8 mouse cellular contexts compared by ENCODE assay signal in genomic region chr6:39515739-39516131, GRCm38 (mm10). TPM values are rescaled to one million over a fixed set of nuclear protein-coding genes. Genes with fewer than 3 reads are reported as not detected.
DNase-seq lines count a peak whose midpoint lies in the region; ATAC-seq and TF ChIP-seq lines count a peak whose summit lies in the region.

No protein-coding gene starts in this region.

- 0 out of 2 replicates have a peak overlapping the region, but pooled peaks have one; percentile 7 for H3K27ac ChIP-seq in cerebellum, adult 2 months (ENCODE audit: insufficient read depth, low read length)
- peak overlapping the region; percentile 80 for H3K27ac ChIP-seq in forebrain, postnatal 0 days (ENCODE audit: low read depth, low read length)
- H3K27ac ChIP-seq in intestine, embryonic 15.5 days = peak overlapping the region; percentile 58

- TF ChIP-seq POLR2A in cerebellum, adult 2 months (IDR thresholded peaks at IDR 0.05; ENCODE audit: borderline replicate concordance, insufficient read depth, low read length) = no peak

- H3K9me3 ChIP-seq in forebrain, postnatal 0 days (ENCODE audit: low read length) = 0 out of 2 replicates have a peak, but pooled peaks cover 5% of the 10 kb centered on the region
- no peaks in the 10 kb centered on the region for H3K9me3 ChIP-seq in intestine, embryonic 15.5 days

- H3K36me3 ChIP-seq in forebrain, postnatal 0 days (ENCODE audit: insufficient read depth) = peaks cover 17% of the 10 kb centered on the region
- peaks cover 7% of the 10 kb centered on the region; the same call in 1 of the 2 replicates for H3K36me3 ChIP-seq in intestine, embryonic 15.5 days

- no peak for ATAC-seq in cerebellum, adult (ENCODE audit: insufficient number of reproducible peaks, low FRiP score, low TSS enrichment)
- ATAC-seq in Patski = peak; percentile 90
- ATAC-seq in forebrain, postnatal 0 days = peak; percentile 59
- ATAC-seq in intestine, embryonic 15.5 days = peak; percentile 84

- in situ Hi-C loops in Patski (cut with MboI; ENCODE audit: low pct_unique_long_range_greater_than_20kb) = no loop called here

- no peak overlapping the region for H3K9ac ChIP-seq in forebrain, postnatal 0 days
- H3K9ac ChIP-seq in intestine, embryonic 15.5 days = no peak overlapping the region

- CTCF ChIA-PET in Patski (lab: Charles Lee) = interaction anchor here (1.3 kb wide), 1 partner anchor 45 kb away, joined by 3 read pairs; no protein-coding TSS in a partner anchor

- POLR2A ChIA-PET in Patski (lab: Charles Lee) = interaction anchor here (0.7 to 0.9 kb wide), 2 partner anchors 41 to 123 kb away, joined by 3 read pairs; no protein-coding TSS in a partner anchor

- TF ChIP-seq CTCF in cerebellum, adult 2 months (IDR thresholded peaks at IDR 0.05; ENCODE audit: borderline replicate concordance, insufficient read depth, low read depth, low read length) = no peak
- no peak for TF ChIP-seq CTCF in Patski (IDR thresholded peaks at IDR 0.05)
- TF ChIP-seq CTCF in forebrain, postnatal 0 days (IDR thresholded peaks at IDR 0.05; ENCODE audit: low read depth) = no peak

- peaks cover 7% of the 10 kb centered on the region for H3K4me1 ChIP-seq in cerebellum, adult 2 months (ENCODE audit: control insufficient read depth, insufficient read depth, low read length)
- H3K4me1 ChIP-seq in forebrain, postnatal 0 days (ENCODE audit: insufficient read depth) = peaks cover 4% of the 10 kb centered on the region; the same call in 1 of the 2 replicates
- H3K4me1 ChIP-seq in intestine, embryonic 15.5 days (replicated peaks) = peaks cover 8% of the 10 kb centered on the region

- H3K27me3 ChIP-seq in cerebellum, adult 2 months (ENCODE audit: control insufficient read depth, insufficient read depth, low read length) = no peaks in the 10 kb centered on the region
- no peaks in the 10 kb centered on the region for H3K27me3 ChIP-seq in Patski
- H3K27me3 ChIP-seq in forebrain, postnatal 0 days (ENCODE audit: insufficient read depth, low read length) = no peaks in the 10 kb centered on the region
- H3K27me3 ChIP-seq in intestine, embryonic 15.5 days (replicated peaks) = no peaks in the 10 kb centered on the region

- WGBS in cerebellum, adult 2 months = 39% methylated on average over 6 of the region's 6 CpGs
- 14% methylated on average over 6 of the region's 6 CpGs for WGBS in forebrain, postnatal 0 days
- WGBS in intestine, embryonic 15.5 days = 31% methylated on average over 6 of the region's 6 CpGs

- H3K4me3 ChIP-seq in cerebellum, adult 2 months (replicated peaks; ENCODE audit: insufficient read depth, low read depth, low read length) = no peak overlapping the region
- H3K4me3 ChIP-seq in forebrain, postnatal 0 days (ENCODE audit: low read depth, low read length) = no peak overlapping the region
- H3K4me3 ChIP-seq in intestine, embryonic 15.5 days (replicated peaks) = no peak overlapping the region

- DNase-seq in cerebellum, adult 2 months = peak in 1 of 2 experiments; percentile 23
- peak; percentile 77 for DNase-seq in Patski (ENCODE audit: low read depth, low spot score)
- no peak for DNase-seq in forebrain, postnatal 0 days
- DNase-seq in retina, embryonic 14.5 days (ENCODE audit: low spot score) = peak; percentile 36
- DNase-seq in frontal cortex, postnatal 10 days (ENCODE audit: low spot score in 2 of 2) = no peak
- no peak for DNase-seq in left cerebral cortex, adult 18-20 months (ENCODE audit: low spot score in 2 of 2)

- H3K4me2 ChIP-seq in forebrain, postnatal 0 days (ENCODE audit: low read depth) = peak overlapping the region; percentile 11; the same call in 1 of the 2 replicates
- peak overlapping the region; percentile 15 for H3K4me2 ChIP-seq in intestine, embryonic 15.5 days (replicated peaks)

RNA-seq across cellular contexts. Expression of gene Dennd2a, which starts 41.9 kb away (rescaled TPM):
- 12.3 and 13.5 TPM in 2 replicates for polyA plus RNA-seq in cerebellum, adult 2 months (2012; rRNA removed)
- 52.7 TPM for polyA plus RNA-seq in Patski (2021)
- 11.2 and 13.7 TPM in 2 replicates for total RNA-seq in forebrain, postnatal 0 days (2014; rRNA removed)
- polyA plus RNA-seq in forebrain, postnatal 0 days (2015; fragmentation: Nextera tagmentation; extraction: Ambion mirVana) = 5.4 and 8.2 TPM in 2 replicates
- polyA plus RNA-seq in intestine, embryonic 15.5 days (2015; fragmentation: Nextera tagmentation; extraction: Ambion mirVana) = 11.7 and 12.3 TPM in 2 replicates
- total RNA-seq in left cerebral cortex, adult 18-20 months (2021) = 10 to 100 TPM; 25.6 to 26.8 TPM

RNA-seq across cellular contexts. Expression of gene Adck2, which starts 57.9 kb away (rescaled TPM):
- 30.2 and 33.2 TPM in 2 replicates for polyA plus RNA-seq in cerebellum, adult 2 months (2012; rRNA removed)
- 19.6 TPM for polyA plus RNA-seq in Patski (2021)
- 17.6 and 21.9 TPM in 2 replicates for total RNA-seq in forebrain, postnatal 0 days (2014; rRNA removed)
- 34.5 and 40.3 TPM in 2 replicates for polyA plus RNA-seq in forebrain, postnatal 0 days (2015; fragmentation: Nextera tagmentation; extraction: Ambion mirVana)
- 28.0 and 29.1 TPM in 2 replicates for polyA plus RNA-seq in intestine, embryonic 15.5 days (2015; fragmentation: Nextera tagmentation; extraction: Ambion mirVana)
- total RNA-seq in left cerebral cortex, adult 18-20 months (2021) = 10 to 100 TPM; 30.7 to 35.1 TPM

Comparison
In these comparisons a context has a peak if more than half of its experiments do, and no peak if none do; other contexts are left out.
1. DNase-seq: peak in Patski (single experiment) and retina, embryonic 14.5 days (single experiment); none in forebrain, postnatal 0 days (single experiment), frontal cortex, postnatal 10 days (0 of 2) and left cerebral cortex, adult 18-20 months (0 of 2).
2. H3K27ac ChIP-seq: peak in every context shown above with its lines; median percentile 80 in forebrain, postnatal 0 days; 58 in intestine, embryonic 15.5 days; 7 in cerebellum, adult 2 months.